Mouse (Mus musculus): ENCODE data around the gene Urod. TPM values are rescaled to one million over a fixed set of nuclear protein-coding genes. Genes with fewer than 3 reads are reported as not detected.

The Urod gene
- 10 to 100 TPM; 59.0 to 60.5 TPM for total RNA-seq (2023)

DNA sequence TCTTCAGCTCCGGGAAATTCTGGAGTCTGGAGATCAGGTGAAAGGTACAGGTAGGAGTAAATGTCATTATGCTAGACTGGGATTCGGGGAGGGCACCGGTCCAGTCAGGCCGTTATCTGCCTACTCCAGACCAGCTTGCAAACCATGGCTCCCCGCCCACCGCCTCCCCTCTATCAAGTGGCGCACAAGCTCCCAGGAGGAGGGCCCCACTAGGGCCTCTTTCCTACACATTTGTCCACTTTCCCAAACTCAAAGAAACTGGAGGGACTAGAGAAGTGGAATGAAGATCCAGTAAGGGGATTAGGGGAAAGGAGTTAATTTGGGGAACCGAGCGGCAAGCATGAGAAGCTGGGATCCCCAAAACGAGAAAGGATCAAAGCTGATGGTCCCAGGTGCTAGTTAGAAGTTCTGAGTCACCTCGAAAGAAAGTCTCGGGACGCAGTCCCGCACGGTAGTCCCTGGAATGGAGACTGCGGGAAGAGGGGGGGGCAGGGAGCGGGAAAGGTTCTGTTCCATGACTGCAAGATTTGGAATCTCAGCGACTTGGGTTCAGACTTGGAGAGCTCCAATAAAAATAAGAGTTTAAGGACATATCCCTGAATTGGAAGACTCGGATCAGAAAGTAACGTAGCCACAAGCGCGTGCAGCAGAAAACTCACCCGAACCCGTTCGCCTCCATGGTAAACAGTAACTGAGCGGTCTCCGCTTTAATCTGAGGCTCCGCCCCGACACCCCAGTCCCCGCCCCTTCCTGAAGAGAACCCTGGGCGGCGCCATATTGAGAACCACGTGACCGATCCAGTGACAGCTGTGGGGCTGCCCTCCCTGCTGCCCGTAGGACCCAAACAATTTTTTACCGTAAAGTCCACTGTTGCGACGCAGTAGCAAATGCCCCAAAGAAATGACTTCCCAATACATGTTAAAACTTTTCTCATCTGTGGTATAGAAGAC, at the start of gene Urod:
Gene Urod (minus strand): TSS at position 742 of the 950 bp plus-strand sequence.

DNA sequence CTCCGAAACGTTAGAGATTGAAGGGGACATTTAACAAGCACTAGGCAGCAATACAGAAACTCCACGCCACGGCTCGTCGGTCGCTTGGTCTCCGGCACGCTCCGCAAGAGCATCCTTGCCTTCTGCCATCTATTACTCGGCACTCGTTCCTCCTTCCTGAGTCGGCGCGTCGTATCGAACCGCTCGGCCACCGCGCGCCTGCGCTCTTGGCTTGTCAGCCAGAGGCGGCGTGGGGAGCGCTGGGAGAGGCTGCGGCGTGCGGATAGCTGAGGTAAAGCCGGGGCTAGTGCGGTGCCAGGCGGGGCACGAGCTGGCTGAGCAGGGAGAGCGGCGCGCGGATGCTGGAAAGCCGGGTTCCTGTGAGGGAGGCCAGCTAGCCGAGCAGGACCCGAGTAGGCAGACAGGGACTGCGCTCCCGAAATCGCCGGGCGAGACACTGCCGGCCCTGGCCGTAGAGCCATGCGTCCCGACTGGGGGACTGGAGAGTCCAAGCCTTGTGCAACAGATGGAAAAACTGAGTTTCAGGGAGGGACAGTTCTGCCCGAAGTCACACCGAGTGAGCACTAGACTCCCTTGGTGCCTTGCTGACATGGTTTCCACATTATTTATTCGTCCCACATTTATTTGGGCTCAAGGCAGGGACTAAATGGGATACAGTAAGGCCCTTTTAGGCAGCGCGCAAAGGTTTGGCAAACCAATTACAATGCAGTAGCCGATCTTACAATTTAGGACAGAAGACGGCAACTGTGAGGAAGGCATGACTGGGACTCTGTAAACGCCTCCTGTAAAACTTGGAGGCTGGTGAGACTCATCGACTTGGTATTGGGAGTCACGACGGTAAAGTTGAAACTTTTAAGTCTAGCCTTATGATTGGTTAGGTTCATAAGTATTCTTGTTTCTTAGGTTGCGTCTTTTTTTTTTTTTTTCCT, 25.3 kb upstream of the Urod start, which contains the start of gene Eif2b3:
Gene Eif2b3 (plus strand): TSS at position 197 of the 929 bp plus-strand sequence.

DNA sequence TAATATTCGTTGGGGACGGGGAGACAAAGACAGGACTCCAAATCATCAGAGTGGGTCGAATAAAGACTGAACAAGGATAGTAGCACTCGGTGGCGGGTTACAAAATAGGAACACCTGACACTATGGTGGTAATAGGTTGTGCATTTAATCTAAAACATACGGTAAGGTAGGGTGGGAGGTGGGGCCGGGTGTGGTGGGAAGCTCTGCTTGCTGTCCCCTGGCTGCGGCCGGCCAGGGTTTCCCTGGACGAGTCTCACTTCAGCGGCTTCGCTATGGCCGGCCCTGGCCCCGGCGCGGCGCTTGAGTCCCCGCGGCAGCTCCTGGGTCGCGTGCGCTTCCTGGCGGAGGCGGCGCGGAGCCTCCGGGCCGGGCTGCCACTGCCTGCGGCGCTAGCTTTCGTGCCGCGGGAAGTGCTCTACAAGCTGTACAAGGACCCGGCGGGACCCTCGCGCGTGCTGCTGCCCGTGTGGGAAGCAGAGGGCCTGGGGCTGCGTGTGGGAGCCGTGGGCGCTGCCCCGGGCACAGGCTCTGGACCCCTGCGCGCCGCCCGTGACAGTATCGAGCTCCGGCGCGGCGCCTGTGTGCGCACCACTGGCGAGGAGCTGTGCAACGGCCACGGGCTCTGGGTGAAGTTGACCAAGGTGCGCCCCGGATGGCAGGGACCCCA, 1.1 kb upstream of the Urod start, which contains the start of gene Hectd3:
Gene Hectd3 (plus strand): TSS at position 187 of the 667 bp plus-strand sequence.

Other genes with a start within 250 kb of the Urod start
- 10 to 100 TPM; 58.9 to 60.1 TPM for gene Toe1, start 186.8 kb downstream of the Urod start, total RNA-seq (2023)
- 10 to 100 TPM in 1 of 2 experiments, 1 to 10 TPM in 1; 9.4 to 11.7 TPM for gene Mutyh, start 186.7 kb downstream of the Urod start, total RNA-seq (2023)
- not detected for gene Hpdl, start 172.7 kb downstream of the Urod start, total RNA-seq (2023)
- under 1 TPM in 1 of 2 experiments, not detected in 1; 0.24 TPM for gene Zswim5, start 117.0 kb downstream of the Urod start, total RNA-seq (2023)
- gene Hectd3, start 904 bp upstream of the Urod start, total RNA-seq (2023): 10 to 100 TPM; 42.2 to 52.6 TPM
- 10 to 100 TPM; 25.4 to 27.5 TPM for gene Eif2b3, start 25.0 kb upstream of the Urod start, total RNA-seq (2023)
- gene Ptch2, start 101.7 kb upstream of the Urod start, total RNA-seq (2023): under 1 TPM in 1 of 2 experiments, not detected in 1; 0.12 TPM
- 10 to 100 TPM; 28.6 to 36.8 TPM for gene Btbd19, start 131.3 kb upstream of the Urod start, total RNA-seq (2023)
- not detected for gene Tctex1d4, start 132.4 kb upstream of the Urod start, total RNA-seq (2023)
- 10 to 100 TPM; 41.5 to 51.3 TPM for gene Plk3, start 139.6 kb upstream of the Urod start, total RNA-seq (2023)
- 1,000 to 10,000 TPM; 2,977 to 3,023 TPM for gene Rps8, start 161.8 kb upstream of the Urod start, total RNA-seq (2023)
- 1 to 10 TPM in 1 of 2 experiments, under 1 TPM in 1; 0.71 to 2.8 TPM for gene Kif2c, start 188.2 kb upstream of the Urod start, total RNA-seq (2023)

All from T-cell, adult 66 days (primary cell).